Mouse (Mus musculus) embryonic facial prominence, embryonic 13.5 days (tissue): Measurements from ENCODE around the gene Kng1. TPM values are rescaled to one million over a fixed set of nuclear protein-coding genes. Genes with fewer than 3 reads are reported as not detected.

Experiments used
- ATAC-seq: fragments of 200-750 bp; cut with Nextera tagmentation; 2 replicates; pipeline ENCODE4 v1.8.0; 2017; ENCODE audit warnings: low read depth; ENCODE audit not compliant: insufficient number of reproducible peaks, insufficient read depth, low FRiP score, low TSS enrichment
- H3K27ac ChIP-seq: fragments of 300-500 bp; sonication (generic); 2 replicates; pipeline ENCODE4 v1.5.1; 2015; ENCODE audit warnings: moderate library complexity, mild to moderate bottlenecking, inconsistent platforms
- H3K27me3 ChIP-seq: fragments of 300-500 bp; sonication (generic); 2 replicates; pipeline ENCODE4 v1.6.1; 2015; ENCODE audit warnings: mild to moderate bottlenecking, inconsistent platforms
- H3K36me3 ChIP-seq: fragments of 300-500 bp; sonication (generic); 2 replicates; pipeline ENCODE4 v1.6.1; 2015; ENCODE audit warnings: mild to moderate bottlenecking, inconsistent platforms
- H3K4me1 ChIP-seq: fragments of 300-500 bp; sonication (generic); 2 replicates; pipeline ENCODE4 v1.6.1; 2015; ENCODE audit warnings: inconsistent platforms
- H3K4me2 ChIP-seq: fragments of 300-500 bp; sonication (generic); 2 replicates; pipeline ENCODE4 v1.6.1; 2015; ENCODE audit warnings: moderate library complexity, mild to moderate bottlenecking, inconsistent platforms
- H3K4me3 ChIP-seq: fragments of 300-500 bp; sonication (generic); 2 replicates; pipeline ENCODE4 v1.5.1; 2015; ENCODE audit warnings: mild to moderate bottlenecking, inconsistent platforms
- H3K9ac ChIP-seq: fragments of 300-500 bp; sonication (generic); 2 replicates; pipeline ENCODE4 v1.6.1; 2015; ENCODE audit warnings: mild to moderate bottlenecking, inconsistent platforms
- H3K9me3 ChIP-seq: fragments of 300-500 bp; sonication (generic); 2 replicates; pipeline ENCODE4 v1.6.1; 2016; ENCODE audit warnings: inconsistent platforms
- WGBS: fragments of 180-500 bp; shearing (Covaris S2); methylation state at CpG from one replicate; pipeline ENCODE4 v1.1.7; 2015; ENCODE audit warnings: mixed read lengths; 5-methylcytosine and 5-hydroxymethylcytosine counted together
- microRNA-seq: library from miRNA; unstranded; fragments of <30 nt; microRNA quantifications from one replicate; pipeline ENCODE4, GENCODE M21; 2016
- polyA plus RNA-seq: library from polyadenylated mRNA; unstranded; fragments of >200 nt; fragmentation: Nextera tagmentation; extraction: Ambion mirVana; gene quantifications from 2 replicates; pipeline ENCODE4 v1.2.1, GENCODE M21; 2015

The Kng1 gene
- polyA plus RNA-seq, 1 experiment from 2014 or later = not detected

DNA sequence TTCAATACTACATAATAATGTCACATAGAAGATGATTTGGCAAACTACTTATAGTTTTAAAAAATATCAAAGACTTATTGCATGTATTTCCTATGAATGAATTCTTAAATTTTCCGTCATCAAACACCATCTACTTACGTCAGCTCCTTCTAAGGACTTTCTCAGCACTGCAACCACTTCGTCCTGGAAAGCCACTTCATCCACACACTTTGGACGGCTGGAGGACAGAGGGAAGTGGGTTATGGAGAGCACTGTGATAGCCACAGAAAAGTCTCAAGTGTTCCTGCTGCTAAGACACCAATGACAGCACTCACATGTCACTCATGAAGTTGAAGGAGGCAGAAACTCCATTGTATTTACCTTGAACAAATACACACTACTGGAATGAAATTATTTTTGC is 66.7 kb downstream of the Kng1 start:
- no peak overlapping the region for H3K27ac ChIP-seq
- 93% methylated on average over 4 of the region's 4 CpGs for WGBS
- no peak overlapping the region for H3K4me2 ChIP-seq

GRCm38 (mm10) chr16:23127311-23127672 is 69.6 kb downstream of the Kng1 start:
- H3K9ac ChIP-seq = peak overlapping the region; percentile 97

More for the DNA sequence above, 66.7 kb downstream of the Kng1 start:
- Histone ChIP-seq H3K4me3 (no peak overlapping the region), H3K27me3 (no peaks in the 10 kb centered on the region), H3K9ac (no peak overlapping the region), H3K4me1 (peaks cover 14% of the 10 kb centered on the region), H3K9me3 (no peaks in the 10 kb centered on the region), H3K36me3 (peaks cover 35% of the 10 kb centered on the region)
- ATAC-seq = no peak

GRCm38 (mm10) chr16:23127673-23128375 is 70.2 kb downstream of the Kng1 start, which contains the start of gene Rfc4:
Gene Rfc4 (minus strand): TSS chr16:23127737.
- ATAC-seq = peak; percentile 86
- Histone ChIP-seq H3K9me3 (no peaks in the 10 kb centered on the region), H3K4me3 (peak within 1 kb of the TSS; percentile 63), H3K36me3 (peaks cover 11% of the 10 kb centered on the region), H3K4me2 (peak within 1 kb of the TSS; percentile 83), H3K9ac (peak within 1 kb of the TSS; percentile 97), H3K27me3 (no peaks in the 10 kb centered on the region), H3K27ac (peak within 1 kb of the TSS; percentile 97), H3K4me1 (peaks cover 14% of the 10 kb centered on the region)
- under 1% methylated on average over 51 of the region's 51 CpGs for WGBS

More at GRCm38 (mm10) chr16:23127311-23127672, 69.6 kb downstream of the Kng1 start:
- peak overlapping the region; percentile 97 for H3K27ac ChIP-seq
- no peaks in the 10 kb centered on the region for H3K27me3 ChIP-seq
- peak overlapping the region; percentile 83 for H3K4me2 ChIP-seq
- WGBS = 0% methylated on average over 4 of the region's 4 CpGs
- peak; percentile 29; the same call in 1 of the 2 replicates for ATAC-seq
- peaks cover 15% of the 10 kb centered on the region for H3K36me3 ChIP-seq
- peak overlapping the region; percentile 63 for H3K4me3 ChIP-seq
- H3K9me3 ChIP-seq = no peaks in the 10 kb centered on the region
- peaks cover 14% of the 10 kb centered on the region for H3K4me1 ChIP-seq

- Histone ChIP-seq H3K4me3 (no peak overlapping the region), H3K9ac (no peak overlapping the region; the same call in 1 of the 2 replicates), H3K4me2 (no peak overlapping the region), H3K9me3 (no peaks in the 10 kb centered on the region), H3K4me1 (peaks cover 14% of the 10 kb centered on the region), H3K36me3 (no peaks in the 10 kb centered on the region), H3K27me3 (no peaks in the 10 kb centered on the region), H3K27ac (no peak overlapping the region)
- ATAC-seq = no peak
- 89% methylated on average over 3 of the region's 3 CpGs for WGBS
Measured at GRCm38 (mm10) chr16:23130303-23130702, 72.6 kb downstream of the Kng1 start.

Small RNAs within 50 kb of the gene (microRNA-seq; reads per million reads assigned to microRNA genes)
- gene Gm49346 = not detected

Other genes starting within 250 kb of the Kng1 start
- not detected in 2 replicates for gene Crygs, start 246.3 kb upstream of the Kng1 start, polyA plus RNA-seq
- 30.4 and 33.5 TPM in 2 replicates for gene Tbccd1, start 200.2 kb upstream of the Kng1 start, polyA plus RNA-seq
- 102 and 104 TPM in 2 replicates for gene Dnajb11, start 200.0 kb upstream of the Kng1 start, polyA plus RNA-seq
- gene Ahsg, start 166.6 kb upstream of the Kng1 start, polyA plus RNA-seq = 34.8 TPM in 1 of 2 replicates, not detected in the other
- gene Fetub, start 139.5 kb upstream of the Kng1 start, polyA plus RNA-seq = 0.51 and 1.2 TPM in 2 replicates
- gene Hrg, start 106.8 kb upstream of the Kng1 start, polyA plus RNA-seq = not detected in 2 replicates
- gene Kng2, start 28.4 kb upstream of the Kng1 start, polyA plus RNA-seq = 0.13 and 1.9 TPM in 2 replicates
- gene Eif4a2, start 49.6 kb downstream of the Kng1 start, polyA plus RNA-seq = 255 and 283 TPM in 2 replicates
- 107 and 125 TPM in 2 replicates for gene Rfc4, start 69.9 kb downstream of the Kng1 start, polyA plus RNA-seq
- gene Adipoq, start 88.7 kb downstream of the Kng1 start, polyA plus RNA-seq = not detected in 2 replicates
- 17.2 and 19.6 TPM in 2 replicates for gene St6gal1, start 166.9 kb downstream of the Kng1 start, polyA plus RNA-seq